Mouse (Mus musculus) gastrocnemius, postnatal 36 days (tissue): ENCODE data around the gene Galt. TPM values are rescaled to one million over a fixed set of nuclear protein-coding genes. Genes with fewer than 3 reads are reported as not detected.
"Not testable (repeated sequence)": the region's sequence is repeated elsewhere in the genome, so short reads cannot be mapped to it uniquely, and the experiment has no call there.

Experiments used
- DNase-seq, 2 experiments: peaks; one replicate each; pipeline ENCODE4 v3.0.0; 2022
- intact Hi-C: fragments of 180-260 bp; cut with DNase I; formaldehyde crosslinking; loops from one replicate; pipeline ENCODE4 v1.15.1; 2025
- total RNA-seq, 2 experiments: library from RNA; stranded (reverse); gene quantifications; 2 replicates each; pipeline ENCODE4 v1.2.3; 2021

The Galt gene
- total RNA-seq, 2 experiments from 2014 or later = 27.5 to 36.7 TPM

DNA sequence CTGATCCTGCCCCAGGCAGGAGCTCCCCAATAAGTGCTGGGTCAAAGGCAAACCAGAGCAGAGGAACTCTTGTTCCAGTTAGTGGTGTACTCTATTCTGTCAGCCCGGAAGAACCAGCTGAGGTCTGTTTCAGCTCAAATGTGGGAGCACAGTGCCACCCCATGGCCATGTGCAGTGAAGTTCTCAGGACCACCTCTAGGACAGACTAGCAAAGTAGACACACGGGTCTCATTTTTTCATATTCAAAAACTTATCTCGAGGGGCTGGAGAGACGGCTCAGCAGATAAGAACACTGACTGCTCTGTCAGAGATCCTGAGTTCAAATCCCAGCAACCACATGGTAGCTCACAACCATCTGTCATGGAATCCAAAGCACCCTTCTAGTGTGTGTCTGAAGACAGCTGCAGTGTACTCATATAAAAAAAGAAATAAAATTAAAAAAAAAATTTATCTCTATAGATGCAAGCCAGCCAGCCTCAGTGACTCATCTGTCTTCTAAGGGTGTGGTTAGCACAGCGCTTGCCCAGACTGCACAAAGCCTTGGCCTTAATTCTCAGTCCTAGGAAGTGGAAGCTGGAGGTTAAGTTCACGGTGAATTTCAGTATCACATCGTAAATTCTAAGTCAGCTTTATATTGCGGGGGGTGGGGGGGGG is 17.3 kb upstream of the Galt start:
- intact Hi-C loops = loop anchor here (1.0 kb wide), 1 partner anchor 20 kb away; no protein-coding TSS in a partner anchor
- DNase-seq = peak; percentile 67 to 68

DNA sequence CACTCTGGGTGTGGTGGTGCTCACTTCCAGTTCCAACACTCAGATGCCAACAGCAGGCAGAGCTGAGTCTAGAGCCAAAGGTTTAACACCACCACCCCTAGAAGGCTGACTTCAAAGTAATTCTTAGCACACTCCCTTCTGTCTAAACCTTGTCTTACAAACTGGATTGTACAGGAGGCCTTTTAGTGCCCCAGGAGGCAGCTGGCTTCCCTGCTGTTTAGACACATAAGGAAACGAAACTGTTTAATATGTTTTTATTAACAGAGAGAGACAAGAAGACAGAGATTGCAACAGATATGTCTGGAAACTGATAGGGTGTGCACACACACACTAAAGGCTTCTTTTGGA is 16.8 kb upstream of the Galt start:
- DNase-seq = no peak
- intact Hi-C loops = no loop called here

DNA sequence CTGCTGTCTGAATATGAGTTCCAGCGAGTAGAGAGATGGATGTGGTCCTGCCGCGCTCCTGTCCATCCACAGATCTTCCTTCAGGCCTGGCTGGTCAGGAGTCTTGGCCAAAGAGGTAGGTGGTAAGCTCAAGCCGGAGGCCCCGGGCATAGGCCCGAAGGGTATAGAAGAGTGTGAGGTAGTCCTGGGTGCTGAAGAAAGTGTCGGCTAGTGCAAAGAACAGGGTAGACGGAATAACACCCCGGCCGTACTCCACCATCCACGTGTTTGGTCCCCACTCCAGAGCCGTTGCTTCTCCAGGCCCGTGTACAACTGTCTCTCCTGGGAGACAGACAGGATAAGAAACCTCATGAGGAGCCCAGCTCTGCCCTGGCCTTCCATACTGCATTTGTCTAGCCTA is 15.8 kb upstream of the Galt start:
- no peak for DNase-seq
- intact Hi-C loops = no loop called here

DNA sequence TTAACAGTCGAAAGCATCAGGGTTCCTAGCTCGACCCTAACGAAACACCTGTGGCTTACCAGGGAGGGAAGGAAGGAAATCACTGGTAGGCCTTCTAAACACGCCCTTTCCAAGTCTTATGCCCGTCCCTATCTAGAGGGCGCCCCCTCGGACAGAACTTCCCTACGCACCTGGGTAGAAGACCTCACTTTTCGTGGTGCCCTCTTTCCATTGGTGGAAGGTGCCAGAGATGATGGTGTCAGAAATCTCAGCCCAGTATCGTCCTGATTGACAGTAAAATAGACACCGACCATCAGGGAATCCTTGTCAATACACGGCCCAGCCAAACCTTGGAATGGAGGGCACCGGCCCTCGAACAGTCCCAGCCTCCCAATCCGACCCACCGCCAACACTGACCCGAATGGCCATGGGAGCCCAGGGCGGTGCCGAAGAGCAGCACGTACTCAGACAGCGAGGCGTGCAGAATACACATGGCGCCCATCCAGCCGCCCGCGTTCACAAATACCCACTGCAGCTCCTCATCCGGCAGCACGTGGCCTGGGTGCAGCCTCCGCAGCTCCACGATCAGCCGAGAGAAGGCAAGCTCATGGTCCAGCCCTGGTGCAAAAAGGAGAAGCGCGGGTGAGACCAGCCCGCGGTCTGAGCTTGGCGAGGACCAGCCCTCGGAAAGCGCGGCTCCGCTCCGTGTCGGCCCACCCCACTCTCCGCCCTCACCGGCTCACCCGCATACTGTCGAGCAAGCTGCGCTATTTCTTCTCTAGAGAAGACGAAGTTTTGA is 14.5 kb upstream of the Galt start:
- peak in 1 of 2 experiments; percentile 48 for DNase-seq
- intact Hi-C loops = no loop called here

DNA sequence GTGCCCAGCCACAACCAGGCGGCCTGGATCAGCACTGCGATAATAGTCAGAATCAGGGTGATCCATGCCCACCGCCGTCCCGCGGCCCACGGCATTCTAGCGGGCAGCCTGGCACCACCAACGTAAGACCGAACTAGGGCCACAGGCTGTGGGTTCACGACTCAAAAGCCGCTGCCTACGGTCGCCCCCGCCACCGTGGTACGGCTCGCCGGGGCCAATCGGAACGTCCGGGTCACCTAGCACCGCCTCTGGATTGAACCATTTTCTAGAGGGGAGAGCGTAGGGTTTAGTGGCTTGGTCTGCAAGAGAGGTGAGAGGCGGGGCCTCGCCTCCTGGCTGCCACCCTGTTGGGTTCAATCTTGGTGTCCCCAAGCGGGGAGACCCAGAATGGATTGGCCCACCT is 13.9 kb upstream of the Galt start:
- intact Hi-C loops = no loop called here
- DNase-seq = peak; percentile 88

DNA sequence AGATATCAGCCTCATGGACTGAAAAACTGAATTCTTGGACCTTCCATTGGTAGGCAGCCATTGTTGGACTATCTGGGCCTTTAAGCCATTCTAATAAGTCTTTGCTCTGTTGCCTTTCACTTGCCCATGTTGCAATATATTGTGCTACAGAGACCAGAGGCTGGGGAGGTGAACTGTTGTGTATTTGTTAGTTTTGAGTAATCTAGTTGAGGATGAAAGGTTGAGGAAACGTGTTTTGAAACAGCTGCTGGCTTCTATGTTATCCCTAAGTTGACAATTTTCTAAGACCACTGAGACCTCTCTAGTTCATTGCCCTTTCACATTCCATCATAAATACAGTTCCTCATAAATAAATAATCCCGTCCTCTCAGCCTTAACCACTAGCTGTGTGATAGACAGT is 10.9 kb upstream of the Galt start:
- intact Hi-C loops = no loop called here
- no peak for DNase-seq

DNA sequence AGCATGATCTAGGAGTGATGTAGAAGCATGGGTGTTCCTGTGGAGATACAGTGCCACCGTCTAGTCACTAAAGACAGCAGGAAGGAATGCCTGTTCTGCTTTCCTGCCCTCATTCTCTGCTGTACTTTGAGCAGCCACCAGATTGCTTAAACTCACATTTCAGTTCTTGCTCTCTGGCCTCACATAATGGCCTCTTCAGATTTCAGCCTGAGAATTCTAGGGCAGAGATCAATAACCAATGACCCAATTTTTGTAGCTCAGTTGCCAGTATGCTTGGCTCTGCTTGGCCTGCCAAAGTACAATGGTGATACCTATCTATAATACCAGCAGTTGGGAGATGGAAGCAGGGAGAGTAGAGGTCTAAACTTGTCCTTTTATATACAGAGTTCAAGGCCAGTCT is 10.0 kb upstream of the Galt start:
- intact Hi-C loops = no loop called here
- no peak for DNase-seq

DNA sequence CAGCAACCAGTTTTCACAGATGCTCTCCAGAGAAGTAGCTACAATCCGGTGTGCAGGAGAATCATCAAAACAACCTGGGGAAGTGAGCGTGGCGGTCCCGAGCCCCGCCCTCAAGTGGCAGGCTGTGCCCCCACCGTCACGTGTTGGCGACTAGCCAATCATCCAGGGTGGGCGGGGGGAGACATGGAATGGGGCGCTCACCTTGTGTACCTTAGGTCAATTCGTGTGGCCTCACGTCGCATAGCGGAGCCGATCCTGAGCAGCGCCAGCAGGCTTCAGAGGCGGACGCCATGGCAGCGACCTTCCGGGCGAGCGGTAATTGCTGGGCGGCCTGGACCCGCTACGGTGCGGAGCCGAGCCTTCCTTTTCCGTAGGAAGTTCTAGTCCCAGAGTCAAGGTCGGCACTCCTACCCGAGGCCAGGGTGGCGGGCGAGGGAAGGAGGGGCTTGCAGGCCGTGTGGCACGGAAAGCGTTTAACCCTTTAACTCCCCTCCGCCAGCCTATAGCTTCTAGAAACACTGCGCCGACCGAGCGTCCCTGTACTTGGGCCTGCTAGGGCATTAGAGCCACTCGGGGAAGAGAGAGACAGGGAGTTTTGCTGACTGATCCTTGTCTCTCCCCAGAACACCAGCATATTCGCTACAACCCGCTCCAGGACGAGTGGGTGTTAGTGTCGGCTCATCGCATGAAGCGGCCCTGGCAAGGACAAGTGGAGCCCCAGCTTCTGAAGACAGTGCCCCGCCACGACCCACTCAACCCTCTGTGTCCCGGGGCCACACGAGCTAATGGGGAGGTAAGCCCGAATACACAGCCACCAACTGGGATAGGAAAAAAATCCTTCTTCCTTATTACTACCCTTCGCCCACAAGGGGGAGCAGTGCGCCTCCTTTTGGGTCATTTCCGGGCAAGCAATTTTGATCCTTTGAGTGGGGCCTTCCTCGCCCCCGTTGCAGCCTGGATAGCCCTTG is 594 bp downstream of the Galt start, which contains the start of gene Sigmar1:
Sigmar1 (minus strand) TSS at position 820 of the 968 bp plus-strand sequence.
- peak; percentile 82 for DNase-seq
- intact Hi-C loops = no loop called here

DNA sequence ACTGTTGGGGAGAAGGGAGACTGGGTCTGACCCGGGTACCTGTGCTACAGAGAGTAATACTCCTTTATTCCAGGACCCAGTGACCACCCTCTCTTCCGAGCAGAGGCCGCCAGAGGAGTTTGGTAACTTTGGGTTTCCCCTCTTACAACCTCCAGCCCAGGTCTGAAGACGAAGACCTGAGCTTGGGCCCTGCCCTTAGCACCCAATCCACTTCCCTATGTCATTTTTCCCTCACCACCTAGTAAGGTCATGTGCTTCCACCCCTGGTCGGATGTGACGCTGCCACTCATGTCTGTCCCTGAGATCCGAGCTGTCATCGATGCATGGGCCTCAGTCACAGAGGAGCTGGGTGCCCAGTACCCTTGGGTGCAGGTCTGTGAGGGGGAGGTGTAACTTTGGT is 1.4 kb downstream of the Galt start:
- DNase-seq = no peak
- intact Hi-C loops = no loop called here

DNA sequence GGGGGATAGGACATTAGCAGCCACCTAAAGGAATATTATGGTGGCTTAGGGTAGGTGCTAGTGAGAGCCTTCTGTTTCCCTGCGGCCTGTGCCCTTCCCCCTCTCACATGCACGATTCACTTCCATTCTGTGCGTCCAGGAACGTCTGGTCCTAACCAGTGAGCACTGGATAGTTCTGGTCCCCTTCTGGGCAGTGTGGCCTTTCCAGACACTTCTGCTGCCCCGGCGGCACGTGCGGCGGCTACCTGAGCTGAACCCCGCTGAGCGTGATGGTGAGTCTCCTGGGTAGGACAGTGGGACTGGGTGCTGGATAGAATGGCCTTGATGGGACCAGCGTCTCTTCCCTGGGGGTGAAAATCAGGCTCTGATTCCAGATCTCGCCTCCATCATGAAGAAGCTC is 2.3 kb downstream of the Galt start:
- intact Hi-C loops = no loop called here
- no peak for DNase-seq

DNA sequence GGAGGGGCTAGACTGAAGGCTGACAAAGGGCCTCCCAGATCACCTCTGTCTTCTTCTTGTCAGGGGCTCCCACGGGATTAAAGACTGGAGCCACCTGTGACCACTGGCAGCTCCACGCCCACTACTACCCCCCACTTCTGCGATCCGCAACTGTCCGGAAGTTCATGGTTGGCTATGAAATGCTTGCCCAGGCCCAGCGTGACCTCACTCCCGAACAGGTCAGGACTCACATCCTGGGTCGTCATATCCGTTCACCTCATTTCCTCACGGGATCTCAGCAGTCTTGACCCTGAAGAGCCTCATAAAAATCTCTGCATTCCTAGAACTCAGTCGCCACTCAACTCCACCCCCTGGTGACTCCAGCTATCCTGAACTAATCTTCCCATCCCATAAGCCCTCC is 3.0 kb downstream of the Galt start:
- intact Hi-C loops = no loop called here
- no peak for DNase-seq

DNA sequence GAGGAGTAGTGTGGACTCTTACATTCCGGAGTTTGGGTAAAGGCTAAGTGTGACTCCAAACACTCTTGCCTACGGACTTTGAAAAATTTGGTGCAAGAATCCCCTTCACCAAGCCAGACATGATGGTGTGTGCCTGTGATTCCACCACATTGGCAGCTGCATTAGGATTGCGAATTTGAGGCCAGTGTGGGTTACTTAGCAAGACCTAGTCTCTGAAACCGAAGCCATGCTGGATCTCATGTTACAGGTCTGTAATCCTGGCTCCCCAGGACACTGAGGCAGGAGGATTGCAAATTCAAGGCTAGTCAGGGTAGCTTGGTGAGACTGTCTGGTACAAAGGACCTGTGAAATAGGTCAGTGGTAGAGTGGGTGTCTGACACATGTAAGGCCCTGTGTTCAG is 3.7 kb downstream of the Galt start:
- no peak for DNase-seq
- intact Hi-C loops = no loop called here

DNA sequence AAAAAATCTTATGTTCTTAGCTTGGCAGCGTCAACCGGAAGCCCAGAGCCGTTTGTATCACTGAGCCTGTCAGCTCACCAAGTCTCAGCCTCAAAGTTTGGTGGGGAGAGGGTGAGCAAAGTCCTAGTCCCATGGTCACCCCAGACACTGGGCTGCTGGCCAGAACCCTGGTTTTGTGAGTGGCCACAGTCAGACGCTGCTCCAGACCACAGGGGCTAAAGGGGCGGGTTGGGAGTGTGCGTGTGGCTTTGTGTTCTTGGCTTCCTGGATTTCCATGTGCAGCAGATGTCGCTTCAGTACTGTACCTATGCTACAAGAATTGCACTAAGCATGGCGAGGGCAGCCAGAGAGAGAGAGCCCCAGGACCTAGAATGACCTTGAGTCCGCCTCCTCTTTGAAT is 4.2 kb downstream of the Galt start:
- intact Hi-C loops = no loop called here
- no peak for DNase-seq

DNA sequence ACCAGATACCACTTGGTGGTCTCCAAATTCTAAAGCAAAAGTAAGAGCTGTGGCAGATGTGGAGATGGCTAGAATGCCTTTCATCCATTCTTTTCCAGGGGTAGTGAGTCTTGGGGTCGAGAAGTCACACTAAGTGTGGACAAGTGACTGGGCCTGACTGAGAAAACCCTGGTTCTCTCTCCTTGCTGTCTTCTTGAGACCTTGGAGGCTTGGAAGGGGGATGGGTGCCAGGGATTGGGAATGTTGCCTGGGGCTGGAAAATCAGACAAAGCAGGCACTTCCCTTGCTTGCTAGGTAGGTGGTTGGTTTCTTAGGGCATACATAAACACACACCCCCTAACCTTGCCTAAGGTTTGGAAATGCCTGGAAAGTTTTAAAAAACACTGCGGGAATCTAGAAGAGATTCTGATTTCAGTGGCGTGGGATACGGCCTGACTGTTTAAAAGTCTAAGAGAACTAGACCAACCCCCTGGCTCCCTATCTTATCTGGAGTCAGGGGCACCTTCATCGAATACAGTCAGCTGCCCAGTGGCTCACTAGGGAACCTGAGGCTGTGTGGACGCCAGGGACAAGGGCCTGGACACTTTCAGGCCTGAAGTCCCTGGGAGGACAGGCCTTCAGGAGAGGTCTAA is 4.7 kb downstream of the Galt start:
- DNase-seq = no peak
- intact Hi-C loops = no loop called here

DNA sequence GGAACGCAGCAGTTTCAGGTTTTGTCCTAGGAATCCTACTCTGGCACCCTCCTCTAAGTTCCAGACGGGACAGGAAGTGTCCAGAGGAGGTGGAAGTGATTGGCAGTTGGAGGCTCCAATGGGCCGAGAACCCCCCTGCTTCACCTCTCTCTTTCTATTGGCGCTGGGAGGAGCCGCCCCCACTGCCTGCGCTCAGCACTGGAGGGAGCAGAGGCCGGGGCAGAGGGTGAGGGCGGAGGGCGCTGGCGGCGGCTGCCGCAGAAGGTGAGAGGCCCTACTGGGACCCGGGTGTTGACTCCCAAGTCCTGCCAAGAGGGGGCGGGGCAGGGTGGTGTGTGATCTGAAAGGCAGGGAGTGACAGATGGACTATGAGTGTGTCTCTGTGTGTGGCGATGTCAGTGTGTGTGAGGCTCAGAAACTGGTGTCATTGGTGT is 5.3 kb downstream of the Galt start:
- intact Hi-C loops = no loop called here
- peak; percentile 86 to 92 for DNase-seq

DNA sequence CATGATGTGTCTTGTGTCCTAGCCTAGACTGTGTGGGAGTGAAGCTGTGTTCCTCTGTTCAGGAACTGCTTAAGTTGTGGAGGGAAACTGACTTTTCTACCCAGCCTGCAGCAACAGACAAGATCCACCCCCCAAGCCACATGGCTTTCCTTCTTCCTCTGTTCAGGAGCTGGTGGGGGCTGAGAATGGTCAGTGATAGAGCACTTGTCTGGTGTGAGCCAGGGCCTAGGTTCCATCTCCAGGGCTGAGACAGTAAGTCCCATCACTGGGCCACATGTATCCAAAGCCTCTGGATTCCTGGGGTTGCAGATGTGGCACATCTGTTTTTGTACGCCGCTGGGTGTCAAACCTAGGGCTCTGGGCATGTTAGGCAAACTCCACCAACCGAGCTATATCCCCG is 5.9 kb downstream of the Galt start:
- DNase-seq = no peak
- intact Hi-C loops = no loop called here

DNA sequence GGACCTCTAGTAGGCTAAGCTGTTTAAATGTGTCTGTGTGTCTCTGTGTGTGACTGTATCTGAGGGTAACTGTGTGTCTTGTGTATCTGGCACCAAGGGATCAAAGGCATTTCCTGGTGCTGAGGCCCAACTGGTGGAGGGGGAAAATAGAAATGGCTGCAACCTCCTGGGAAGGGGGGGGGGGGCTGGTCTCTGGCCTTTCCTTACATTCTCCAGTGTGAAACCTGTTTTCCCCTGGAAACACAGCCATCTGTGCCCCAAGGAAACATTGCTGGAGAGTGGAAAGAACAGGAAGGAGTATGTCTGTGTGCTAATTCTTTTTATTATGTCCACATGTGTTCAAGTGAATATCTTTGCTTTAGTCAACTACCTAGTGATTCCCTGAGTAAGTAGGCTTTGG is 6.7 kb downstream of the Galt start:
- intact Hi-C loops = no loop called here
- DNase-seq = no peak

DNA sequence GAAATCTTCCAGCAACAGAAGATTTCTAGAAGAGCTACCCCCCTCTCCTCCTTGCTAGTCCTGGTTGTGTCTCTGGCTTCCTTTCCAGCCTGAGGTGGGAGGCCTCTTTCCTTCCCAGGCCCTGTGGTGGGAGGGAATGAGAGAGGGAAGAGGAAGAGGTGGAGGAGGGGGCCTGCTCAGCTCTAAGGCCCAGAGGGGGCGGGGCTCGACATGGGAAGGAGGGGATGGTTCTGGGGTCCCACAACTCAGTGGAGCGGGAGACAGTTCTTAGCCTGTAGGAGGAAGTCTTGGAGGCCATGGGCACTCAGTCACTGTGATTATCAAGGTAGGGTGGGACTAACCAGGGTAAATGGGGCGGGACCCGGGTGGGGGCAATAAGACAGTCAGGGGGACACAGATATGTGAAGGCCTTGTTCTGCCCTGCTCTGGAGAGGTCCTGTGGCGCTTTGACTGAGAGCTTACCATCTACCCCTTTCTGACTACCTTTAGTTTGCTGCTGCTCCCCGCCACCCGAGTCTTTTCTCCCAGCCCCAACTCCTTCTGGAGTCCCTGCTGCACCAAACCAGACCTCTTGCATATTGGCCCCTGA is 7.2 kb downstream of the Galt start:
- no peak for DNase-seq
- intact Hi-C loops = no loop called here

DNA sequence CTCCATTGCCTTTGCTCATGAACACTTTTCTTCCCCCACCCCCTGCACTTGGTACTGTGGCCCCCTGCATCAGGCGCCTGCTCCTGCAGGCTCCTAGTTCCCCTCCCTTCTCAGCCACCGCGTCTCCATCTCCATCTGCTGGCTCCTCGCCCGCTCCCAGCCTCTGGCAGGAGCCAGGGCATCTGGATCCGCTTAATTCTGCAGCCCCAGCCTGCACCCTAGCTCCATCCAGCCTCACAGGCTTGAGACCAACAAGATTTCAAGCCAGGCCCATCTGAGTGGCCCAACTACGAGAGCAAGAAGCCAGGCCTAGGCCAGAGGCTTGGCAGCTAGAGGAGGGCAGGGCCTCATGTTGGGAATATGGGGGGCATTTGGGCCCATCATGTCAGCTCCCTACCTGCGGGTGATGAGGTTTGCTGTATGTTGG is 7.7 kb downstream of the Galt start:
- intact Hi-C loops = not testable (repeated sequence)

DNA sequence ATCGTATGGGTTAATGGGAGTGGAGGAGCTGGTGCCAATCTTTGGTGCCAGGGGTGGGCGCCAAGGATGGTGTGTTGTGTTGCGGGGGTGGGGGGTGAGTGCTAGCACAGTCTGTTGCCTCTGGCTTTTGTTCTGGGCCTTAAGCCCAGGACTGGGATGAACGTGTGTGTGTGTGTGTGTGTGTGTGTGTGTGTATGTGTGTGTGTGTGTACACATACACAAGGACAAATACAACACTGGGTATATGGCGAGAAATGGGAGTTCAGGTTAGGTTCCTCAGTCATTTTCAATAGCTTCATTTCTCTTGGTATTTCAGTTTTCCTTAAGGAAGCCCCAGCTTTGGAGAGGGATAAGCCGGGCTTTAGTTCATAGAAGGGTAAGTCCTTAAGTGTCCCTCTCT is 8.1 kb downstream of the Galt start:
- intact Hi-C loops, DNase-seq: not testable (repeated sequence)

More for the DNA sequence above, 7.7 kb downstream of the Galt start:
- DNase-seq = peak; percentile 77 to 88
